Mouse (Mus musculus): ENCODE results near the gene Carns1.
A peak's percentile ranks its signal among the peaks of the same experiment; 100 is the strongest.

Carns1 gene

DNA sequence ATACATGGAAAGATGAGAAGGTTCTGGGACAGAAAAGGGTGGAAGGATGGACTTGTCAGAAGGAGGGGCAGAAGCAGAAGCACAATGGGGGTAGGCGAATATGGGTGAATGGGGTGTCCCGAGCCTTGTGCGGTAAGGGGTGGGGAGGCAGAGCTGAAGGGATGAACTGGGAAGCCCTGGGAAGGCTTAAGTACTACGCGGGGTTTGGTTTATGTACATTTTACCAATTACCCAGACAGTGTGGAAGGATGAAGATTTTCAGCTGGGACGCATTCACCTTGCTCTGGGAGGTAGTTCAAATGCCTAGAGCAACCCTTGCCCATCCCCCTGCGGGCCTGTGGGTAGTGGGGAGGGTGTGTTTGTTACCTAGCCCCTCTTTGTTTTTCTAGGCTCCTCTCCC is 26.9 kb upstream of the Carns1 start:
- DNase-seq (ENCODE audit: low read depth in 1 of 2, low spot score in 2 of 2) = no peak

DNA sequence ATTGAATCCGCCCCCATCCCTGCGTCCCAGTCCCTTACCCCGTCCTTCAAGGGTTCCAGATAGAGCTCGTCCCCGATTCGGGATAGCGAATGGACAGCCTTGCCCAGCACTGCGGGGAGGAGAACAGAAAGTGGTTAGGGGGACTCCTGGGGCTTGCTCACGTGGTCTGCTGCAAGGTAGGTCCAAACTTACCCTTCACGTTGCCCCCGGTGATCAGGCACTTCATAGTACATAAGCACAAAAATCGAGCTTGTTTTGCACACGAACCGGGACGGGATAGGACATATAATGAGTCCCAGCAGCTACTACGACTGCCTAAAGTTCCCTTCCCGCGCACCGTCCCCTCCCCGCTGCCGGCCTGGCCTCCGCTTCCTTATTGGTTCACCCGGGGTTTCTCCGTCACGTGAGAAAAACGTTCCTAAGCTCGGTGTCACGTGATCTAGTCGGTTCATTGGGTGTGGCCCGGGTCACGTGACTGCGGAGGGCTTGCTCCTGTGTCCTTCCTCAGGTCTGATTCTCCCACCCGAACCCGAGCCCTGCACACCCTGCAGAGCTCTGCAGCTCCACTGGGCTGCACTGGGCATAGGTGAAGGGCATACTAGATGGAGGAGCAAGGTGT is 26.1 kb upstream of the Carns1 start, which contains the start of gene Rad9a:
Gene Rad9a (minus strand): TSS at position 372 of the 619 bp plus-strand sequence.
- peak; percentile 87 to 89 for DNase-seq (ENCODE audit: low read depth in 1 of 2, low spot score in 2 of 2)

DNA sequence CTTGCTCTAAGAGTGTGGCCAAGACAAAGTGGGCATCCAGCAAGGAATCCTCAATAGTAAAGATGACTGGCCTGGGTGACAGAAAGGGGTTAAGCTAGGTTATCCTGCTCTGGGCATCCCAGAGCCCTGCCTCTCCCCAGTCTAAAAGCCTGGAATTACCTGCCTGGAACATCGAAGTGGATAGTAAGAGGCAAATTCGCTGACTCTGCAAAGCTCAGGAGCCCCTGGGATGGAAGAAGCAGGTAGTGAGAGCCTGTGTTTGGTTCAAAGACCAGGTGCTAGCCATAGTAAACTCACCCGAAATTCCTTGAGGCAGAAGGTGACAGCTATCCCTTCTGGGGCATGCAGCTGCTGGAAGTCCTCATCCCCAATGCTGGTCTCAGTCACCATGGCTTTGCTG is 21.9 kb upstream of the Carns1 start:
- DNase-seq (ENCODE audit: low read depth in 1 of 2, low spot score in 2 of 2) = no peak

DNA sequence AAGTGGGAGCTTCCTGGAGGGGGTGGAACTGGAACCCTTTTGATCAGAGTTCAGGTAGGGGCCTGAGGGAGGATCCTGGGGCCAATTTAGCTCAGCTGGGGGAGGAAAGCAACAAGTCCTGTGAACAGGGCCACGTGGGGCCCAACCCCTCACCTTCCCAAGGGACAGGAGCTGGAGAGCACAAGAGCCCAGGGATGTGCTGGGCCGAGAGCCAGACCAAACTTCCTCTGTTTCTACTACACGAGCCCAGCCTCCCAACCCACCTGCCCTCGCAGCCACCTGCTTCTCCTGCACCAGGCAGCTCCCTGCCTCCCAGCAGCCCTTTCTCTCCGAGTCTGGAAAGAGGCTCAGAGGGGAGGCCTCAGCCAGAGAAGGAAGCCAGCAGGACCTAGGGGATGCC is 21.3 kb upstream of the Carns1 start:
- no peak for DNase-seq (ENCODE audit: low read depth in 1 of 2, low spot score in 2 of 2)

DNA sequence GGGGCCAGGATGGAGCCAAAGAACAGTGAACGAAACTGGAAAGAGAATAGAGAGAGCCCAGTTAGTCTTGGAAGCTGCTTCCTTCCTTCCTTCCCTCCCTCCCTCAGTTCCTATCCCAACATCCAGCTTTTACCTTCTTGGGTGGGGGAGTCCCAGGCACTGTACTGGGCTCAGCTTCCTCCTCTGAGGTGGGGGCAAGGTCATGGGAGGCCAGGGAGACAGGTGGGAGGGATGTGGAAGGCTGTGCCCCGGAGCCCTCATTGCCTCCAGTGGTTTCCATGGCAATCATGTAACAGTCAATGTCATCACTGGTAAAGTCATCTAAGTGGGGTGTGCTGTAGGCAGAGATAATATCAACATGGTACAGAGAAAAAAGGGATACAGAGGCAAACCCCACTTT is 20.8 kb upstream of the Carns1 start:
- DNase-seq (ENCODE audit: low read depth in 1 of 2, low spot score in 2 of 2) = no peak

DNA sequence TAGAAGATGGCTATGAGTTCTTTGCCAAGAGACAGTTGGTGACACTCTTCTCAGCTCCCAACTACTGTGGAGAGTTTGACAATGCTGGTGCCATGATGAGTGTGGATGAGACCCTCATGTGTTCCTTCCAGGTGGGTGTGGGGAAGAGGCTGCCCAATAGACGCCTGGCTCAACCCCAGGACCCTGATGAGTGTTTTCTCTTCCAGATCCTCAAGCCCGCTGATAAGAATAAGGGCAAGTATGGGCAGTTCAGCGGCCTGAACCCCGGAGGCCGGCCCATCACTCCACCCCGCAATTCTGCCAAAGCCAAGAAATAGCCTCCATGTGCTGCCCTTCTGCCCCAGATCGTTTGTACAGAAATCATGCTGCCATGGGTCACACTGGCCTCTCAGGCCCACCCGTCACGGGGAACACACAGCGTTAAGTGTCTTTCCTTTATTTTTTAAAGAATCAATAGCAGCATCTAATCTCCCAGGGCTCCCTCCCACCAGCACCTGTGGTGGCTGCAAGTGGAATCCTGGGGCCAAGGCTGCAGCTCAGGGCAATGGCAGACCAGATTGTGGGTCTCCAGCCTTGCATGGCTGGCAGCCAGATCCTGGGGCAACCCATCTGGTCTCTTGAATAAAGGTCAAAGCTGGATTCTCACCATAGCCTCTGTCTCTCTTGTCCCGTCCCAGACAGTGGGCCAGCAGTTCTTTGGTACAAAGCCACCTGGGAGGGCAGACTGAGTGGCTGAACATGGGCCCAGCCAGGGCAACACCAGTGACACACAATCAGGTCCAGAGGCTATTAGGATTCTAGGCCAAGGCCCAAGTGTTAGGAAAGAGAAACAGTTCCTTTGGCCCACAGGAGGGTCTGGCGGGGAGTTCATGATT is 19.7 kb upstream of the Carns1 start:
- DNase-seq (ENCODE audit: low read depth in 1 of 2, low spot score in 2 of 2) = no peak

DNA sequence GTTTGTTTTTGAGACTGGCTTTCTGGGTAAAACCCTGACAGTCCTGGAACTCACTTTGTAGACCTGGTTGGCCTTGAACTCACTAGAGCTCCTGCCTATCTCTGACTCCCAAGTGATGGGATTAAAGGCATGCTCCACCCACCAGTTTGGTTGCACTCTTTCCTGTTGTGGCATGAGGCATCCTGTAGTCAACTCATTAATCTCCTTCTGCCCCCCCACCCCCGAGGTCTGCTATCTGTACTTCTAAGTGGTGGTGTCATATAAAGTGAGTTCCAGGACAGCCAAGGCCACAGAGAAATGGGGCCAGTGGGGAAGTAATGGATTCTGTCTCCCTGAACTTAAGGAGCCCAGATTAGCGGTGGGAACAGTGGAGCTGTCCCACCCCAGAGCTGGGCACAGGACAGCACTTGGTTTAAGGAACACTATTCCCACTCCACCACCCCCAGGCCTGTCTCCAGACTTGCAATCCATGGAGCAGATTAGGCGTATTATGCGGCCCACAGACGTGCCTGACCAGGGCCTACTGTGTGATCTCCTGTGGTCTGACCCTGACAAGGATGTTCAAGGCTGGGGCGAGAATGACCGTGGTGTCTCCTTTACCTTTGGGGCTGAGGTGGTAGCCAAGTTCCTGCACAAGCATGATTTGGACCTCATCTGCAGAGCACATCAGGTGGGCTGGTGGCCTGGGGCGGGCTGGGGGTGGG is 18.9 kb upstream of the Carns1 start:
- DNase-seq (ENCODE audit: low read depth in 1 of 2, low spot score in 2 of 2) = no peak

DNA sequence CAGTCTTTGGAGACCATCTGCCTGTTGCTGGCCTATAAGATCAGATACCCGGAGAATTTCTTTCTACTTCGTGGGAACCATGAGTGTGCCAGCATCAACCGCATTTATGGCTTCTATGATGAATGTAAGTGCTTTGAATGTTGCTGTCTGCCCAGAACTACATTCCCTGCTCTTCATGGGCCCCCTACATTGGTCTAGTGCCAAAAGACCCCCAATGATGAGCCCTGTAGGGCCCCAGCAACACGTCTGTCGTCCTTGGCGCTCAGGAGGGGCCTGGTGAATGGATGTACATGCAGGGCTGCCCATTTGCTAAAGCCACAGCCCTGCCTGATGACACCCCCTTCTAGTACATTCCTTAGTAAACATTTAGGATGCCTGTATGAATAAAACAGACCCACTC is 17.9 kb upstream of the Carns1 start:
- DNase-seq (ENCODE audit: low read depth in 1 of 2, low spot score in 2 of 2) = no peak

DNA sequence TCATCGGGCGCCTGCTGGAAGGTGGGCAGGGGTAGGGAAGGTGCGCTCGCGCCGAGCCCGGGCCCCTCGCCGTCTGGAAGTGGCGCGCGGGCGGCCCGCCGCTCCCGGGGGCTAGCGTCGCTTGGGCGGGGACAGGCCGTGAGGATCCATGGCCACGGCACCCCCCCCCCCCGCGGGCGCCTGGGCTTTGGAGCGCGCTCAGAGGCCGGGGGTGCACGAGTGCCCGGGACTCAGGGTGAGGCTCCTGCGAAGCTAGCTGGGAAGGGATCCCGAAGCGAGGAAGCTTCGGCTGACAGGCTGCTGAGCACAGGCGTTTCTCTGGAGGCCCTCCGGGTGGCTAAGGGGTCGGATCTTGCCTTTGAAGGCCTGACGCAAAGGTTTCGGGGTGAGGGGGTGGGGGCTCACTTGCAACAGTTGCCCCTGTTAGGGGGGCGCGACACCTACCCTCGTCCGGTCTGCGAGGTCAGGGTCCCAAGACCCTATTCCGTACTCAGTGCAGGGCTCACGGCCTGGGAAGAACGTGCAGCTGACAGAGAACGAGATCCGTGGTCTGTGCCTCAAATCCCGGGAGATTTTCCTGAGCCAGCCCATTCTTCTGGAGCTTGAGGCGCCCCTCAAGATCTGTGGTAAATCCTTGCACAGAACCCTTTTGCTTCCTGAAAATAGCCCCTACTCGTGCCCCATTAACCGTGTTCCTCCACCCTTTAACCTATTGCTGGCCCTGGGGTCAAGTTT is 17.1 kb upstream of the Carns1 start:
- no peak for DNase-seq (ENCODE audit: low read depth in 1 of 2, low spot score in 2 of 2)

DNA sequence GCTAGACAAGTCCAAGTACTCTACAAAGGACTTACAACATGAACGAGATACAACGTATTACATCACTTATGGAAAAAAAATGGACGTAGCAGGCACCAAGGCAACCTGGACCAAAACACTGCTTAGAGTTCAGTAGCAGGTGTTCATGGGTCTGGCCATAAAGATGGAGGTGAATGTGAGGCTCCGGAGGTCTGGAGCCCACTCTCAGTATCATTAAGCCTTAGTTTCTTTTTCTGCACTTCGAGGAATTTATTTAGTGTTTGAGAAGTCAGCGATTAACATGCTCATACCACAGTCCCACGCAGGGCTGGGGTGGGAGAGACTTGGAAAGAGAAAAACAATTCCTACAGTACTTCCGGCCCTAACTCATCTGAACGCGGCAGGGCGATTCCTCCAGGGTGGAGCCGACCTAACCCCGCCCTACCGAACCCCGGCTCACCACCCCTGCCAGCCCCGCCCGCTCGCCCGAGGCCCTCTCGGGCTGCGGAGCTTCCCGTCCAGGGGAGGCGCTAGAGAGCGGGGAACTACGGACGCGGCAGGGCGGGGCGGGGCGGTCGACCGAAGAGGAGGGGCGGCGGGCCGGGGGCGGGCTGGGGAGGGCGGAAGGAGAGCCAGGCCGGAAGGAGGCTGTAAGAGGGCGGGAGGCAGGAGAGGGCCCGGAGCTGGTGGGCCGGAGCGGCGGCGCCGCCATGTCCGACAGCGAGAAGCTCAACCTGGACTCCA is 16.4 kb upstream of the Carns1 start, which contains the start of gene Ppp1ca:
Gene Ppp1ca (plus strand): TSS at position 538 of the 723 bp plus-strand sequence.
- DNase-seq (ENCODE audit: low read depth in 1 of 2, low spot score in 2 of 2) = peak; percentile 88 to 89

DNA sequence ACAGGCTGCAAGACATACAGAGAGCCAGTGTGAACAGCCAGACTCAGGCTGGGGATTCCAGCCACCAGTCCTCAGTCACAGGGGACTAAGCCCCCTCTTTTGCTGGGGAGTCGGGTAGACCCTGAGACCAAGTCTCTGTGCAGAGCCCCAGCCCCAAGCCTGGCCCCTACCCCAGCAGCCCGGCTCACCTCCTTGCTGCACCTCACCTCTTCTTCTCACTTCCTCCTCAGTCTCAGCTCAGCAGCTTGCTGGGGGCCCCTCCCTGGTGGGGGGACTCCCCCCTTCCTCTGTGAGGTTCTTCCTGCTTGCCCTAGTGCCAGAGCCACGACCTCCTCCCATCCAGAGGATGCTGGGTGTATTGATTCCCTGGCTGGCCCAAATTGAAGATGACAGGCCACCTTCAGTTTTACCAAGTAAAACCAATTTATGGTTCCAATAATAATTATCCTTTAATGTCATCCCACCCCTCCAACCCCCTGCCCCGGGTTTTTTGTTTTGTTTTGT is 15.6 kb upstream of the Carns1 start, which contains the start of gene Tbc1d10c:
Gene Tbc1d10c (minus strand): TSS at position 454 of the 504 bp plus-strand sequence.
- peak; percentile 38 to 62 for DNase-seq (ENCODE audit: low read depth in 1 of 2, low spot score in 2 of 2)

DNA sequence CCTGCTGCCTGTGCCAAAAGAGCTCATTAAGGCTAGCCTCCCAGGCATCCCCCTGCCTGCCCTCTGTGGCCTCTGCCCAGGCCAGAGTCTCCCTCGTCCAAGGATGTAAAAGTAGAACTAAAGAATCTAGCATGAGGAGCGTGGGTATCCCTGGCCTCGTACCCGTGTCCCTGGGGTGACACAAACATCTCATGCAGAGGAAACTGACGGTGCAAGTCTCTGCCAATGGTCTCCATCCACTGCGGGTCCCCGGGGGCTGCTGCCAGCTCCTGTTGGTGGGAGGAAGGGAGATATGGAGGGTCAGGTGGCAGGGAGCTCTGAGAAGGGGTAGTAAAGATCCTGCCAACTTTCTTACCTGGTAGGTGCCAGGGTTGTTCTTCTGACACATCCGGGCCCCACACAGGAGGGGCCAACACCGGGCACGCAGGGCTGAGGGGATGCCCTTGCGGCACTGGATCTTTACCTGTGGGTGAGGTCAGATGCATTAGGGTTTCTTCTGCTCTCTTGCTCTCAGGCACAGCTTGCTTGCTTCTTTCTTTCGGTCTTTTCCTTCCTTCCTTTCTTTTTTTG is 13.9 kb upstream of the Carns1 start:
- DNase-seq (ENCODE audit: low read depth in 1 of 2, low spot score in 2 of 2) = no peak

DNA sequence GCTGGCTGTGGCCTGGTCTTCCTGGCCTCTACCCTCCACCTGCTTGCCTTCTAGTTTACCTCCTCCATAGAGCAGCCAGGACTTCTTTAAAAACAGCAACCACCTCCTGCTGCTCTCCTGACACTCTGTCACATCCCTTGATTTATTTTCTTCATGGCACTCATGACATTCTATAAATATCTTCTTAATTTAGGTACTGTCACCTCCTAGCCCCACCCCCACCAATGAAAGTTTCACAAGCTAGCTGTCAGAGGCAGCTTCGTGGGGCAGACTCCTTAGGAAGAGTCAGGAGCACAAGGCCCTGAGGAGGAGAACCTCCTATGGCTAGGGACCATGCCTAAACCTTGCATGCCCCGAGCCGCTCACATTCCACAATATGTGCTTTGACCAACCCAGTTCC is 12.0 kb upstream of the Carns1 start:
- no peak for DNase-seq (ENCODE audit: low read depth in 1 of 2, low spot score in 2 of 2)

DNA sequence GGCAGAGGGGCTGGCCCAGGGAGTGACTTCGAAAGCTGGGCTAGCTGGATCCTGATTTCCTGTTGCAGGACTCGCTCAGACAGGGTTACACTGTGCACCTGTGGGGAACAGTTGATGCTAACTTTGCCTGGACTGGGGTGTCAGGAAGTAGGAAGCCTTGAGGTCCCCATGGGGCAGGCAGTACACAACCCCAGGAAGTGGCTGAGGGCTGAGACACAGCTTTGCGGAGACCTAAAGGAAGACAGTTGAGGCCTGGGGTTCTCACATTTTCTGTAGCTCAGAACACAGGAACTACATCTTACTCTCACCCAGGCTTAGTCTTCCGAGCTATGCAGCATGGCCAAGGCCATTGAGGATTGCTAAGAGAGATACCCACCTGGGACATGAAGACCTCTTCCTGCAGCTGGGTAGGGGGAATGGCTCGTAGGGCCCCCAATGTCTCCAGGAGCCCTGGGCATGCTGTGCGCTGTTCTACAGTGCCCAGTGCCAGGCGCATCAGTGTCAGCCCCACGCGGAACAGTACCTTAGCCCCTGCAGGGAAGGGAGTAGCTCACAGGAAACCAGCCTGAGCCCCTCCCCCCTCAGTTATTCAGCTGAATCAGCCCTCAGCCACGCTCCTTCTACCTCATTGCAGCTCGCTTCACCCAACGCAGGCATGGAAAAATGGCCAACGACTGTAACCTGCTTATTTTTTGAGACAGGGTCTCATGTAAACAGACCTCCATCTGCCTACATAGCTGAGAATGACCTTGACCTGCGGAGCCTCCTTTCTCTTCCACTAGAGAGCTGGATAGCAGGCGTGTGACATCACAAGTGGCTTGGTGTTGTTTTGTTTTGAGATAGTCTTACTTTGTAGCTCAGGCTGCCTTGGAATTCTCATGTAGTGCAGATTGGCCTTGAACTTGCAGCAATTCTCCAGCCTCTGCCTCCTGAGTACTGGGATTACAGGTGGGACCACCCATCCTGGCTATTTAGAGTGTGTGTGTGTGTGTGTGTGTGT is 10.0 kb upstream of the Carns1 start:
- no peak for DNase-seq (ENCODE audit: low read depth in 1 of 2, low spot score in 2 of 2)

DNA sequence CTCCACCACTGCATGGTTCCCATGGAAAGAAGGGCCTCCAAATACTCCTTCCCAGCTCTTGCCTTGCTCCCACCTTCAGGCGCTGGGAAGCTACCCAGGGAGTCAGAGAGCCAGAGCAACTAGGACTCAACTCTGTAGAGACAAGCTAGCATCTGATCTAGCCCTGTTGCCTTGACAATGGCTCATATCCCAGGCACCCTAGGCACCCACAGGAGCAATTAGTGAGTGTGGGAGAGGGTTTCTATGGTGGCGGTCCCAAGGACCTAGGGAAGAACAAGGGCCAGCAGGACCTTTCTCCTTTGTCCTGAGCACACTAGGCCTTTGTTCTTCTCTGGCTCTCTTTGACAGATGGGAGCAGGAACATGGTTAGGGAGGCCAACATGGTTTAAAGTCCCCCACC is 8.4 kb upstream of the Carns1 start:
- no peak for DNase-seq (ENCODE audit: low read depth in 1 of 2, low spot score in 2 of 2)

DNA sequence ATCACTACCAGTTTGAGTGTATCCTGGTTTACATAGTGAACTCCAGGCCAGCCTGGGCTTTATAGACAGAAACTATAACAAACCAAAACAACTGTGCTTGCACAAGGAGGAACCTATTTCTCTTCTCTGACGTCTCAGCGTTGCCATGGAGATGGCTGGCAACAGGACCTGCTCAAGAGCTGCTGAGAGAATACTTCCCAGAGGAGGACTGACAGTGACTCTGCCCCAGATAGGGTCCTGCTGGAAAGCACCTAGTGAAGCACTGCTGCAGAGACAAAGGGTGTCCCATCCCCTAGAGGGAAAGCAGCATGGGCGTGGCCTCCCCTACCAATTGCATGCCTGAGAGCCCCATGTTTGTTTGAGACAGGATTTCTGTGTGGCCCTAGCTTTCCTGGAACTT is 6.6 kb upstream of the Carns1 start:
- peak; percentile 76 to 82 for DNase-seq (ENCODE audit: low read depth in 1 of 2, low spot score in 2 of 2)

DNA sequence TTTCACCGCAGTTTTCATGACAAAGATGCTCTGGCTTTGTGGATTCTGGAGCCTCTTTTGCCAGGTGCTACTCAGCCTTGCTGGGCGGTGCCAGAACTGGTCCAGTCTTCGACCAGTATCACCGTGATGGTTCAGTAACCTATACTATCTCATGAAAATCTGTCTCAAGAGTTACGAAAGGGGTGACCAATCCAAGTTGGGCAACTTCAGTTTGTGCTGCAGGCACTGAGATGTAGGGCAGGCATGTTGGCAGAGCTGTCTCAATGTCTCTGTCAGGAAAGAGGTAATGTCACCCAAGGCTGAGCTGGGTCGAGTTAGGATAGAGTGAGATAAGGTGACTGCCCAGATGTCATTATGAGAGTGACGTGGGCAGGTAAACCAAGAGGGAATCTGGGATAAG is 5.1 kb upstream of the Carns1 start:
- DNase-seq (ENCODE audit: low read depth in 1 of 2, low spot score in 2 of 2) = no peak

DNA sequence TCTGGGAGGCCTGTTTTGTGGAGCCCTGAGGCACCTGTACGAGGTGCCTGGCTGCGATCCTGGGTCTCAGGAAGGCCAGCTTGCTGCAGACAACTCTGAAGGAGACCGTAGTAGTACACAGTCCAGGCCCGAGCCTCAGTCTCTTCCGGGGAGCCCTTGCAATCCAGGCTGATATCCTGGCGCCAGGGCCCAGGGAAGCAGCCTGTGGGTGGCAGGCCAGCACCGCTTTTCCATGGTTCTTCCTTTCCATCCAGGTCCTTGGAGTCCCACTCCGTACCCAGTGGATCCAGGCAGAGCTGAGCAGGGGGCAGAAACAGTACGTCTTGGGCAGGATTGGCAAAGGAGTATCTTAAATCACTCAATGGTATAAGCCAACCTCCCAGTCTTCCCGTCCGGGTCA is 2.4 kb downstream of the Carns1 start:
- no peak for DNase-seq (ENCODE audit: low read depth in 1 of 2, low spot score in 2 of 2)
